Mouse (Mus musculus) G1E (cell line): Measurements from ENCODE around the gene Rps2.

Source experiments
- CTCF ChIP-seq: IDR thresholded peaks from 2 replicates; pipeline ENCODE4 v1.5.1; 2012; ENCODE audit warnings: low read depth, low read length, inconsistent platforms, mixed read lengths
- GATA1 ChIP-seq: IDR thresholded peaks from 2 replicates; pipeline ENCODE4 v1.6.1; 2012; ENCODE audit warnings: borderline replicate concordance, low read length, inconsistent platforms, mixed read lengths
- POLR2AphosphoS5 ChIP-seq: IDR thresholded peaks from 2 replicates; pipeline ENCODE4 v1.6.1; 2012; ENCODE audit warnings: low read depth, low read length, inconsistent platforms; ENCODE audit not compliant: insufficient replicate concordance
- TAL1 ChIP-seq: conservative IDR thresholded peaks from 2 replicates; pipeline ENCODE4 v1.6.1; 2012; ENCODE audit warnings: low read depth, low read length, inconsistent platforms, mixed read lengths

- TF ChIP-seq GATA1 (no peak), POLR2AphosphoS5 (no peak), CTCF (no peak), TAL1 (no peak)
Measured at GRCm38 (mm10) chr17:24687146-24687595, 30.7 kb upstream of the Rps2 start.
